ENCODE assay signal across 32 mouse cellular contexts in genomic region chr4:124422406-124422805, GRCm38 (mm10).
"Had no signal": no experiment of that assay in that cellular context is flagged by ENCODE, and none has a peak within 500 bp of the region (broad histone marks: within the 10 kb centered on the region; RNA-seq: fewer than 3 reads in every experiment).

No protein-coding gene starts in this region.

- H3K9ac ChIP-seq: limb, embryonic 12.5 days; limb, embryonic 13.5 days; limb, embryonic 15.5 days; liver, embryonic 12.5 days; liver, embryonic 13.5 days; liver, embryonic 14.5 days; liver, embryonic 15.5 days; liver, postnatal 0 days; lung, embryonic 14.5 days; lung, embryonic 15.5 days; midbrain, embryonic 12.5 days; midbrain, embryonic 13.5 days; midbrain, embryonic 15.5 days; neural tube, embryonic 12.5 days; neural tube, embryonic 13.5 days had no signal

- H3K4me2 ChIP-seq: limb, embryonic 12.5 days; limb, embryonic 13.5 days; limb, embryonic 15.5 days; liver, embryonic 11.5 days; liver, embryonic 12.5 days; liver, embryonic 13.5 days; liver, embryonic 15.5 days; lung, embryonic 14.5 days; lung, embryonic 15.5 days; midbrain, embryonic 12.5 days; midbrain, embryonic 13.5 days; midbrain, embryonic 15.5 days; neural tube, embryonic 12.5 days; neural tube, embryonic 13.5 days had no signal

- H3K27me3 ChIP-seq: limb, embryonic 15.5 days; liver, embryonic 12.5 days; liver, embryonic 13.5 days; liver, embryonic 15.5 days; lung, embryonic 15.5 days; megakaryocyte, embryonic 14.5 days; midbrain, embryonic 15.5 days; neural tube, embryonic 12.5 days had no signal

- DNase-seq: left cerebral cortex, postnatal 4 days; liver; liver, embryonic 13.5 days; liver, postnatal 0 days; lung, adult 18-20 months; lung, adult 2 months; lung, embryonic 14.5 days; lung, postnatal 10 days; lung, postnatal 14 days; lung, postnatal 36 days; lung, postnatal 4 days; midbrain, embryonic 14.5 days had no signal

- H3K36me3 ChIP-seq: limb, embryonic 10.5 days; limb, embryonic 12.5 days; limb, embryonic 13.5 days; limb, embryonic 15.5 days; liver, embryonic 12.5 days; liver, embryonic 13.5 days; liver, embryonic 15.5 days; lung, embryonic 15.5 days; midbrain, embryonic 10.5 days; midbrain, embryonic 12.5 days; midbrain, embryonic 13.5 days; midbrain, embryonic 15.5 days; neural tube, embryonic 12.5 days; neural tube, embryonic 13.5 days had no signal

- ATAC-seq: liver, embryonic 12.5 days; liver, postnatal 0 days; lung, postnatal 0 days; midbrain, embryonic 13.5 days; midbrain, embryonic 15.5 days; midbrain, embryonic 16.5 days had no signal

- H3K27ac ChIP-seq: limb, embryonic 10.5 days; limb, embryonic 12.5 days; limb, embryonic 13.5 days; limb, embryonic 15.5 days; liver, embryonic 12.5 days; liver, embryonic 13.5 days; liver, embryonic 14.5 days; liver, embryonic 15.5 days; lung, embryonic 15.5 days; macrophage; midbrain, embryonic 10.5 days; midbrain, embryonic 12.5 days; midbrain, embryonic 13.5 days; midbrain, embryonic 15.5 days; neural tube, embryonic 12.5 days; neural tube, embryonic 13.5 days had no signal

- H3K4me1 ChIP-seq: limb, embryonic 10.5 days; limb, embryonic 12.5 days; limb, embryonic 13.5 days; limb, embryonic 15.5 days; liver, embryonic 12.5 days; liver, embryonic 13.5 days; liver, embryonic 15.5 days; lung, embryonic 15.5 days; megakaryocyte, embryonic 14.5 days; midbrain, embryonic 12.5 days; neural tube, embryonic 12.5 days; neural tube, embryonic 13.5 days had no signal

- H3K9me3 ChIP-seq: limb, embryonic 10.5 days; limb, embryonic 12.5 days; limb, embryonic 13.5 days; limb, embryonic 15.5 days; liver, embryonic 12.5 days; liver, embryonic 13.5 days; liver, embryonic 15.5 days; lung, embryonic 15.5 days; megakaryocyte, embryonic 14.5 days; midbrain, embryonic 10.5 days; midbrain, embryonic 12.5 days; midbrain, embryonic 13.5 days; midbrain, embryonic 15.5 days; neural tube, embryonic 12.5 days; neural tube, embryonic 13.5 days had no signal

- H3K4me3 ChIP-seq: limb, embryonic 10.5 days; limb, embryonic 12.5 days; limb, embryonic 13.5 days; limb, embryonic 15.5 days; liver, embryonic 12.5 days; liver, embryonic 13.5 days; liver, embryonic 15.5 days; lung, embryonic 15.5 days; megakaryocyte, embryonic 14.5 days; midbrain, embryonic 10.5 days; midbrain, embryonic 12.5 days; midbrain, embryonic 13.5 days; midbrain, embryonic 15.5 days; myocyte; neural tube, embryonic 12.5 days; neural tube, embryonic 13.5 days had no signal
